Mouse (Mus musculus) T-helper 17 cell (primary cell): Measurements from ENCODE around the gene Mmadhc.

ENCODE experiments used
- in situ Hi-C, 2 experiments: fragments of 300-600 bp; cut with MboI, MseI; formaldehyde crosslinking; loops; 1 replicate in 1 of 2; 2 replicates in 1 of 2; pipeline ENCODE4 v1.15.1; 2025; ENCODE audit warnings: high pct_unique_total_duplicates in 2 of 2

Gene Mmadhc

DNA sequence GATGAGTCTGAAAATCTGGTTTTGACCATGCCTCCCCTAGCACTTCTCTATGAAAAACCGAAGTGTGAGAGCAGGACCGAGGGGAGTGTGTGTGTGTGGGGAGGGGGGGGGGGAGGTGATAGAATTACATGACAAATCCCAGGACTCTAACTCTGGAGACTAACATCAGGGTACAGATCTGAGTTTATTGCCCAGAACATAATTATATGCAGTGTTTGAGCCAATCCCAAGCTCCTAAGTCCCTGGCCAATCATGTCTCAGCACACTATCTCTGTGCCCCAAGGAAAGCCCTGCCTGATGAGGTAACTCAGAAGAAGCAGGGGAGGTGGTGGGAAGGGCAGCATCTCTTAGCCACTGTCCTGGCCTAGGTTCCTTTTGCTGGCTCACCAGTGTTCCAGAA is 28.1 kb downstream of the Mmadhc start:
- in situ Hi-C loops = loop anchor here in 1 of 2 experiments (5.0 kb wide), 1 partner anchor 501 kb away; no protein-coding TSS in a partner anchor

- in situ Hi-C loops = loop anchor here in 1 of 2 experiments (5.0 kb wide), 1 partner anchor 500 kb away; no protein-coding TSS in a partner anchor
These were observed 29.6 kb downstream of the Mmadhc start for GRCm38 (mm10) chr2:50267046-50267445.

DNA sequence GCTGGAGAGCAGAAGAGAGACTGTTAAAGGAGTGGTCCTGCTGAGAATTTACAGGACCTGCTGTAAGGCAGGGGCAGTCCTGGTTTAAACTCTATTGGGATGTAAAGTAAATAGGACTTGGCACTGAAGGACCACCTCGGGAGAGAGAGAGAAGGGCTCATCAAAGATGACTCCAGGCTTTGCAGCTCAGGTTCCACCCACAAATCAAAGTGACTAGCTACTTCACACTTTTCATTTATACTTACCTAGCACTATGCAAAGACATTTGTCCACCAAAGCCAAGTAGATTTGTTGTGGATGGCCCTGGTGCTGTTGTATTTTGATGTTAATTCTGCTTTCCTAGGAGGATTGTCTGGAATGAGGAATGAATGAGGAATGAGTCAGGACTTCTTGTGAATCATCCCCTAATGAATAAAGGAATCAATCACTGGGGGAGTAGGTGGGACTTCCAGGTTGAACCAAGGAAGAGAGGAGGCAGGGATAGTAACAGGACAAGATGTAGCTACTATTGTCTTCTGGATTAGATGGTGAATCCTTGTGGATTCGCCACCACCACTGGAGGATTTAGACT is 31.3 kb downstream of the Mmadhc start:
- in situ Hi-C loops = loop anchor here in 1 of 2 experiments (5.0 kb wide), 1 partner anchor 498 kb away; no protein-coding TSS in a partner anchor

- in situ Hi-C loops = no loop called here
These were observed 32.5 kb downstream of the Mmadhc start for GRCm38 (mm10) chr2:50264059-50264458.

DNA sequence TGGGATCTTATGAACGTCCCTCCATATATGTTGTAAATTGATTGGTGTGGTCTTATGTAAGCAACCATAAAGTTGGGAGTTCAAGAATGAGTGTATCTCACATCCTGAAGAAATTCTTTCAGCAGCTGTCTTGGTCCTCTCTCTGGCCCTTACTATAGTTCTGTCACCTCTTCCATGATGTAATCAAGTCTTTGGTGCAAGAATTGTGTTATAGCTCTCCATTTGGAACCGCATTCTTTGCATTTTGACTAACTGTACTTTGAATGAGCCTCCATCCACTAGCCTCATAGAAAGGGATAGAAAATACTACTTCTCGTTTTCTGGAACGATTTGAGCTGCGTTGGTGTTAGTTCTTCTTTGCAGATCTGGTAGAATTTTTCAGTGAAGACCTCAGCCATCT is 41.6 kb downstream of the Mmadhc start:
- in situ Hi-C loops = loop anchor here in 1 of 2 experiments (5.0 kb wide), 1 partner anchor 103 kb away; no protein-coding TSS in a partner anchor

DNA sequence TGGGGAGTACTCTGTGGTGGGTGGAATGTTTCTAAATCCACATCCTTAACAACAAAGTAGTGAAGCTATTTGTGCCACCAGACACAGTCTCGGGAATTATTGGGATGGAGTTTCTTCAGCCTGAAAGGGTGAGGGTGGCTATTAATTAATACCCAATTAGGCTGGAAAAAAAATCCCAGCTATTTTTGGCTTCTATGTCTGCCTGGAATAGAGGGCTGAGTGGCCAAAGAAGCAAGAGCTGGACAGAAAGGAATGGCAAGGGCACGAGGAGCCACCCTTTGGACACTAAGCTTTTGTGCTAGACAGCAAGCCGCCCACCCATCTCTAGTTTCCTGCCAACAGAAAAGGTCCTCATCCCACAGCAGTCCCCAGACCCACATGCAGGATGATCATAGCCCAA is 48.0 kb downstream of the Mmadhc start:
- in situ Hi-C loops = no loop called here

DNA sequence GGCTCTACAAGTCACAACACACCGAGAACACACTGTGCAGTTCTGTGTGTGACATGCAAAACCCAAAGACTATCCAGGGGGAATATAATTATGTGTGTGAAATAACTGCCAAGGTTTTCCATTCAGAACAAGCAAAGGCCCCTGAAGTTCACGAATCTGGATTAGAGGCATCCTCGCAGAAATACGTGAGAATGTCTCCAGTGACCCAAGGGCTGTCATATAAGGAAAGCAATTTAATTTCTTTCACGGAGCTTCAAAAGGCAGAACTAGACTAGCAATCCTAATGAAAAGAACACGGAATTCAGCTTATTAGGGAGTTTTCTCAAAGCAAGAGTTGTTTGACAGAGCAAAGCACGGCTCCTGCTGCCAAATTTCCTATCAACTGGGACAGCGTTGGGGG is 63.1 kb downstream of the Mmadhc start:
- in situ Hi-C loops = no loop called here
